Mouse (Mus musculus) MEL (cell line): ENCODE results near the gene Pink1. TPM values are rescaled to one million over a fixed set of nuclear protein-coding genes. Genes with fewer than 3 reads are reported as not detected.

Experiments used
- DNase-seq: peaks from one replicate; pipeline ENCODE4 v3.0.0; 2011; ENCODE audit warnings: low read depth, low spot score
- H3K27ac ChIP-seq: 2 replicates; pipeline ENCODE4 v1.5.1; 2012; ENCODE audit warnings: low read depth, mild to moderate bottlenecking, control low read depth, low read length, moderate library complexity; ENCODE audit not compliant: control insufficient read depth
- H3K27me3 ChIP-seq, 2 experiments: fragments of 150-350 bp in 1 of 2; sonication (generic) in 1 of 2; 2 replicates each; pipeline ENCODE4 v1.6.1; 2012; ENCODE audit warnings: low read length in 2 of 2, mild to moderate bottlenecking in 2 of 2, improper control_type of control experiment in 1 of 2, moderate library complexity in 1 of 2; ENCODE audit not compliant: insufficient read depth in 2 of 2, control insufficient read depth in 1 of 2
- H3K36me3 ChIP-seq, 2 experiments: 2 replicates each; pipeline ENCODE4 v1.6.1; 2012 to 2014; ENCODE audit warnings: low read length in 2 of 2, improper control_type of control experiment in 1 of 2, inconsistent platforms in 1 of 2, mild to moderate bottlenecking in 1 of 2; ENCODE audit not compliant: insufficient read depth in 2 of 2, control insufficient read depth in 1 of 2
- H3K4me1 ChIP-seq, 2 experiments: fragments of 150-350 bp in 1 of 2; sonication (generic) in 1 of 2; 2 replicates each; pipeline ENCODE4 v1.6.1; 2012; ENCODE audit warnings: low read length in 2 of 2, improper control_type of control experiment in 1 of 2, mild to moderate bottlenecking in 1 of 2; ENCODE audit not compliant: insufficient read depth in 2 of 2, control insufficient read depth in 1 of 2
- H3K4me3 ChIP-seq, 2 experiments: fragments of 150-350 bp in 1 of 2; sonication (generic) in 1 of 2; 2 replicates each; pipeline ENCODE4 v1.5.1; 2012; ENCODE audit warnings: low read depth in 2 of 2, low read length in 2 of 2, mild to moderate bottlenecking in 2 of 2, moderate library complexity in 2 of 2, control low read depth in 1 of 2, improper control_type of control experiment in 1 of 2; ENCODE audit not compliant: control insufficient read depth in 1 of 2, insufficient read depth in 1 of 2
- H3K79me2 ChIP-seq: 2 replicates; pipeline ENCODE4 v1.6.1; 2012; ENCODE audit warnings: mild to moderate bottlenecking, low read length, moderate library complexity; ENCODE audit not compliant: control insufficient read depth, poor library complexity, insufficient read depth
- H3K9ac ChIP-seq: 2 replicates; pipeline ENCODE4 v1.6.1; 2012; ENCODE audit warnings: low read depth, mild to moderate bottlenecking, control low read depth, low read length, moderate library complexity; ENCODE audit not compliant: control insufficient read depth, poor library complexity, severe bottlenecking
- H3K9me3 ChIP-seq: fragments of 150-350 bp; sonication (generic); replicated peaks from 2 replicates; pipeline ENCODE4 v1.6.1; 2012; ENCODE audit warnings: mild to moderate bottlenecking, low read length, improper control_type of control experiment, moderate library complexity; ENCODE audit not compliant: insufficient read depth
- BHLHE40 ChIP-seq: IDR thresholded peaks from 2 replicates; pipeline ENCODE4 v1.6.1; 2012; ENCODE audit warnings: low read depth, mild to moderate bottlenecking, inconsistent platforms, low read length, improper control_type of control experiment, borderline replicate concordance
- CHD1 ChIP-seq: IDR thresholded peaks from 2 replicates; pipeline ENCODE4 v1.6.1; 2012; ENCODE audit warnings: low read depth, mild to moderate bottlenecking, inconsistent platforms, low read length, improper control_type of control experiment
- CHD2 ChIP-seq: IDR thresholded peaks from 2 replicates; pipeline ENCODE4 v1.6.1; 2011; ENCODE audit warnings: low read length, improper control_type of control experiment
- E2F4 ChIP-seq: IDR thresholded peaks from 2 replicates; pipeline ENCODE4 v1.6.1; 2011; ENCODE audit warnings: low read depth, low read length, improper control_type of control experiment, borderline replicate concordance
- ELF1 ChIP-seq: IDR thresholded peaks from 2 replicates; pipeline ENCODE4 v1.6.1; 2014; ENCODE audit warnings: low read depth, mild to moderate bottlenecking, inconsistent platforms, low read length, improper control_type of control experiment, moderate library complexity
- EP300 ChIP-seq, 2 experiments: IDR thresholded peaks; 2 replicates each; pipeline ENCODE4 v1.6.1; 2011; ENCODE audit warnings: improper control_type of control experiment in 2 of 2, low read length in 2 of 2, low read depth in 1 of 2, mild to moderate bottlenecking in 1 of 2
- ETS1 ChIP-seq: IDR thresholded peaks from 2 replicates; pipeline ENCODE4 v1.6.1; 2012; ENCODE audit warnings: low read depth, mild to moderate bottlenecking, inconsistent platforms, low read length, improper control_type of control experiment, moderate library complexity
- GABPA ChIP-seq: IDR thresholded peaks from 2 replicates; pipeline ENCODE4 v1.6.1; 2012; ENCODE audit warnings: low read depth, mild to moderate bottlenecking, inconsistent platforms, low read length, improper control_type of control experiment, moderate library complexity
- HCFC1 ChIP-seq: IDR thresholded peaks from 2 replicates; pipeline ENCODE4 v1.6.1; 2012; ENCODE audit warnings: low read depth, mild to moderate bottlenecking, inconsistent platforms, low read length, improper control_type of control experiment, moderate library complexity
- KAT2A ChIP-seq: conservative IDR thresholded peaks from 2 replicates; pipeline ENCODE4 v1.6.1; 2012; ENCODE audit warnings: low read depth, low read length, improper control_type of control experiment, inconsistent platforms
- MAZ ChIP-seq: IDR thresholded peaks from 2 replicates; pipeline ENCODE4 v1.6.1; 2012; ENCODE audit warnings: low read depth, mild to moderate bottlenecking, inconsistent platforms, low read length, improper control_type of control experiment
- MEF2A ChIP-seq: IDR thresholded peaks from 2 replicates; pipeline ENCODE4 v1.6.1; 2014; ENCODE audit warnings: low read depth, mild to moderate bottlenecking, inconsistent platforms, low read length, improper control_type of control experiment; ENCODE audit not compliant: poor library complexity, insufficient replicate concordance, severe bottlenecking; ENCODE audit errors: extremely low read depth
- MYC ChIP-seq: IDR thresholded peaks from 2 replicates; pipeline ENCODE4 v1.6.1; 2011; ENCODE audit warnings: low read depth, mild to moderate bottlenecking, low read length, improper control_type of control experiment, moderate library complexity
- SIN3A ChIP-seq: IDR thresholded peaks from 2 replicates; pipeline ENCODE4 v1.6.1; 2012; ENCODE audit warnings: low read length, improper control_type of control experiment, inconsistent platforms
- SMC3 ChIP-seq: IDR thresholded peaks from 2 replicates; pipeline ENCODE4 v1.6.1; 2011; ENCODE audit warnings: low read depth, low read length, improper control_type of control experiment
- TCF12 ChIP-seq: IDR thresholded peaks from 2 replicates; pipeline ENCODE4 v1.6.1; 2014; ENCODE audit warnings: low read depth, mild to moderate bottlenecking, inconsistent platforms, low read length, improper control_type of control experiment, moderate library complexity
- USF2 ChIP-seq, 2 experiments: IDR thresholded peaks; 2 replicates each; pipeline ENCODE4 v1.6.1; 2011 to 2012; ENCODE audit warnings: improper control_type of control experiment in 2 of 2, low read length in 2 of 2, borderline replicate concordance in 1 of 2, inconsistent platforms in 1 of 2, low read depth in 1 of 2, mild to moderate bottlenecking in 1 of 2; ENCODE audit not compliant: insufficient read depth in 1 of 2
- ZC3H11A ChIP-seq: IDR thresholded peaks from 2 replicates; pipeline ENCODE4 v1.6.1; 2012; ENCODE audit warnings: low read depth, mild to moderate bottlenecking, inconsistent platforms, low read length, improper control_type of control experiment
- polyA plus RNA-seq, 2 experiments: library from polyadenylated mRNA; stranded (reverse) in 1 of 2; unstranded in 1 of 2; fragments of >175 nt in 1 of 2; fragments of >200 nt in 1 of 2; gene quantifications; 2 replicates each; pipeline versions ENCODE4 v1.2.1 to v1.2.4; 2012; ENCODE audit warnings: low replicate concordance in 2 of 2, low read depth in 1 of 2; ENCODE audit not compliant: insufficient read length in 2 of 2, insufficient read depth in 1 of 2, missing spikeins in 1 of 2
- total RNA-seq: library from RNA; depleted of rRNA; stranded (reverse); fragments of 300-350 nt; gene quantifications from 2 replicates; pipeline ENCODE4 v1.2.3, GENCODE M21; 2012

Gene Pink1
- total and polyA plus RNA-seq, 3 experiments = 21.2 to 22.1 TPM; not detected in 1

GRCm38 (mm10) chr4:138331647-138332046 is 5.5 kb upstream of the Pink1 start:
- Histone ChIP-seq H3K9ac (no peak overlapping the region), H3K27ac (no peak overlapping the region), H3K79me2 (no peaks in the 10 kb centered on the region), H3K36me3 (peaks cover 0 to 3% of the 10 kb centered on the region in 2 experiments; a peak in 2 of 4 replicates), H3K4me1 (peaks cover 2 to 6% of the 10 kb centered on the region in 2 experiments; a peak in 3 of 4 replicates), H3K4me3 (no peak overlapping the region), H3K27me3 (no peaks in the 10 kb centered on the region; a peak in 1 of 4 replicates), H3K9me3 (no peaks in the 10 kb centered on the region)
- no peak for DNase-seq
- no peak for TF ChIP-seq ZC3H11A
- TF ChIP-seq ELF1 = no peak
- TF ChIP-seq SMC3 = no peak
- no peak for TF ChIP-seq USF2 (IDR thresholded peaks at IDR 0.05; ENCODE audit: borderline replicate concordance in 1 of 2, insufficient read depth in 1 of 2, low read depth in 1 of 2, low read length in 2 of 2)

- H3K9me3 ChIP-seq = no peaks in the 10 kb centered on the region
- no peak overlapping the region for H3K4me3 ChIP-seq
- H3K27ac ChIP-seq = no peak overlapping the region
- H3K79me2 ChIP-seq = peaks cover 3% of the 10 kb centered on the region; the same call in 1 of the 2 replicates
- H3K9ac ChIP-seq = no peak overlapping the region
- H3K27me3 ChIP-seq = no peaks in the 10 kb centered on the region; a peak in 1 of 4 replicates
- H3K4me1 ChIP-seq = peaks cover 0 to 4% of the 10 kb centered on the region in 2 experiments; a peak in 1 of 4 replicates
- TF ChIP-seq ZC3H11A = no peak
- TF ChIP-seq MAZ = no peak
- TF ChIP-seq ETS1 = no peak
- no peak for TF ChIP-seq CHD2
- no peak for TF ChIP-seq KAT2A
- TF ChIP-seq TCF12 = no peak
- TF ChIP-seq MEF2A = no peak
- no peak for TF ChIP-seq BHLHE40
- no peak for TF ChIP-seq MYC
- no peak for TF ChIP-seq GABPA
- no peak for TF ChIP-seq SIN3A
- TF ChIP-seq E2F4 = no peak
- no peak for TF ChIP-seq HCFC1
- no peak for TF ChIP-seq CHD1
- no peak for TF ChIP-seq USF2 (IDR thresholded peaks at IDR 0.05; ENCODE audit: borderline replicate concordance in 1 of 2, insufficient read depth in 1 of 2, low read depth in 1 of 2, low read length in 2 of 2)
- no peak for TF ChIP-seq EP300 (IDR thresholded peaks at IDR 0.05; ENCODE audit: low read depth in 1 of 2, low read length in 2 of 2)
- H3K36me3 ChIP-seq = no peaks in the 10 kb centered on the region
- DNase-seq = no peak
Measured at GRCm38 (mm10) chr4:138330264-138330671, 4.2 kb upstream of the Pink1 start.
